Mouse (Mus musculus) cerebellum, adult 18-20 months (tissue): ENCODE data around the gene Tsc22d3.
"Not testable (repeated sequence)": the region's sequence is repeated elsewhere in the genome, so short reads cannot be mapped to it uniquely, and the experiment has no call there.

ENCODE experiments used
- DNase-seq, 2 experiments: peaks; one replicate each; pipeline ENCODE4 v3.0.0; 2021

The Tsc22d3 gene

DNA sequence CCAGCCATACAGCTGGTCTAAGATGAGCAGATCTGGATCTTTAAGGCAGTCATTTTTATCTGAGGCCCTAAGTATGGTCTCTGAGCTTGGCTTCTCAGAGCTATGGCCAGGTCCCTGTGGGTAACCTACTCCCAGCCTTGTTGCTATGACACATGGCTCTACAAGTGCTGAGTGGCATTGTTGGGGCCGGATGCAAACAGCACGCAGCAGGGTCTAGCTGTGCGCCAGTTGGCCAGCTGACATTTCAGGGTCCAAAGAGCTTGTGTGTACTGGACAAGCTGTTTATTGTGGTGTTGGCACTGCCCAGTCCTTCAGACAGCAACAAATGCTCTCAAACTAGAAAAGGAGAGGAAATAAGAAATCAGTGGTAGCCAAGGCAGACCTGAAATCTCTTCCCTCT lies 35.2 kb downstream of the Tsc22d3 start:
- DNase-seq: peak; percentile 44 to 48

DNA sequence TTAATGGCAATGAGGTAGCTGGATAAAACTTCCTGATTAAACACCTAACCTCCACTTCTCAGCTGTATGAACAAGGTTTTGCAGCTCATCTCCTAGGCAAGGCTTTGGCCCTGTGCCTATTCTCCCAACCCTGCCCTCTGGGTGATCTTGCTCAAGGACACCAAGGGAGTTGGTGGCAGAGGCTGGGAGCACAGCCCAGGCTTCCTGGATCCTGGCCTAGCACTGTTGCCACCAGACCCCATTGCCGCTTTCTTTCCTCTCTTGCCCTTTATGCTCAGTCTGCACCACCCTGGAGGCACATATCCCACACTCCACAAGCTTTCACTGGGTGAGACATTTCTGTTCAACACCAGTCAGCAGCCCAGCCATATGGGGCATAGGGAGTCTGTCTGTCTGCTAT lies 35.7 kb downstream of the Tsc22d3 start:
- DNase-seq: peak; percentile 21 to 27

DNA sequence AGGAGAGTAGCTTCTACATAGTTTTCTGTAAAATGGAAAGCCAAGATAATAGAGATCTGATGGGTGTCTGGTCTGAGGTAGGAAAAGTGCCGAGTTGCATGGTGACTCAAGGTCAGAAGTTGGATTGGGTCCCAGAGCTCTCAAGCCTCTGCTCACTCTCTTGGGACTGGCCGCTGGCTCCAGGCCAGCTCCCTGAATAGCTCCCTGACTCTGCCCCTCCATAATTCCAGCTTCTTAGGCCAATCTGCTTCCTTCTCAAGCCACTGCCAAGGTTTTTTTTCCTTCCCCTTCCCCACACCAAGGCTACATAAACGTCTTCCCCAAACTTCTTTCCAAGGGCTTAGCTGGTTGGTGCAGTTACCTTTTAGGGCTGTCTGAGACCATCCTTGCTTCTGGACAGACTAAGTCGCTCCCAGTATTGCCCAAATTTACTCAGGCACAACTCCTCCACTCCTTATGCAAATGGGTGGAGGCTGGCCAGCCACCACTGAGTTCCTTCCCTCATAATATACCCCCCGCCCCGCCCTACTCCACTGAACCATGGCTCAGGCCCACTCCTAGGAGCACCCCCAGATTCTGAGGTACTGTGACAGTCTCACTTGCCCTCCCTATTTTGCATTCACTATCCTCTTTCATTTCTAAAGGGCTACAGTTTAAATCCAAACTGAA lies 42.1 kb downstream of the Tsc22d3 start:
- DNase-seq: peak in 1 of 2 experiments; percentile 10

DNA sequence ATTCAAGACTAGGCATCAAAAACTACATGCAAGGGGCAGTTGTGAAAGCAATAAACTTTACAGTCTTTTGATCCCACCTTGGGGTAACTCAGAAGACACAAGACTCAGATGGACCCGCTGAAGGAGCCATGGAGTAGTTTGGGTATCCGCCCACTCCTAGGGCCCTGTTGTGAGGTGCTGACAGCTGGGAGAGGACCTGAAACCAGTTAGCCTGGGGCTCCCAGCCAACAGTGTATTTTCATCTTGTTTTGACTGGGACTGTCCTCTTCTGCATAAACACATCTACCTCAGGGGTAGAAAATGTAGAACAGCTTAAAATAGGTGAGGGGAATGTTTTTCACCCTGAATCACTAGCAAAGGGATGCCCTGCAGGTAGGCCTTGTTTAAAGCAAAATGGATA lies 44.5 kb downstream of the Tsc22d3 start:
- DNase-seq: no peak

GRCm38 (mm10) chrX:140555423-140555822 lies 45.0 kb downstream of the Tsc22d3 start:
- DNase-seq: no peak

GRCm38 (mm10) chrX:140547660-140548419 lies 52.6 kb downstream of the Tsc22d3 start:
- DNase-seq: no peak

- peak; percentile 70 to 76 for DNase-seq
Measured at GRCm38 (mm10) chrX:140544737-140545136, 55.7 kb downstream of the Tsc22d3 start.

DNA sequence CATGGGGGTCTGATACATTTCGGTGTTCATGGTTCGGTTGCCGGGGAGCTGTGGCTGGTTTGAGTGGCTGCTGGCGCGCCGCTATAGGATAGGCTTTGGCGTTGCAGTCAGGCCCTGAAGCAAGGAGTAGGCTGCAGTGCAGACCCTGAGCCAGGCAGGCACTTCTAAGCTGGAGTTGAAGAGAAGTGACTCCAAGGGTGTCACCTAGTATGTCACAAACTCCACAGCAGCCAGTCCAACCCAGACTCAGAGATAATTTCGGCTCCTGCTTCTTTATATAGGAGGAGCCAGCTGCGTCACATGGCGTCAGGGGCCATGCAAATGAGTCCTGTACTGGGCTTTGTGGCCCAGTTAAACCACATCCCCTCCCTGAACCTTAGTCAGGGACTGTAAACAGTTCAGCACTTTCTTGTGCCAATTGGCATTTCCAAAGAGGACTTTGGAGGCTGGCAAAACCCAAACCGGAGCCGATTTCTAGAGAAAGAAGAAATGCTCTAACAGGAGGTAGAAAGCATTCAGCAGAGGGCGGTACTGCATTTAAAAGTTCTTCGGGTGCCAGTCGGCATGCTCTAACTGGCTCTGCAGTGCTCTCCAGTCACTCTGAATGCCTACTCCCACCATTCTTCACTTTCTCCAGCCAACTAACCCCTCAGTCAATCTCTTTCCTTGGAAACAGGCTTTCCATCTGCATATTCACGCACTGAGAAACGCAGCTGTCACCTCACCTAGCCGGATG lies 57.4 kb downstream of the Tsc22d3 start:
- peak; percentile 75 to 79 for DNase-seq

DNA sequence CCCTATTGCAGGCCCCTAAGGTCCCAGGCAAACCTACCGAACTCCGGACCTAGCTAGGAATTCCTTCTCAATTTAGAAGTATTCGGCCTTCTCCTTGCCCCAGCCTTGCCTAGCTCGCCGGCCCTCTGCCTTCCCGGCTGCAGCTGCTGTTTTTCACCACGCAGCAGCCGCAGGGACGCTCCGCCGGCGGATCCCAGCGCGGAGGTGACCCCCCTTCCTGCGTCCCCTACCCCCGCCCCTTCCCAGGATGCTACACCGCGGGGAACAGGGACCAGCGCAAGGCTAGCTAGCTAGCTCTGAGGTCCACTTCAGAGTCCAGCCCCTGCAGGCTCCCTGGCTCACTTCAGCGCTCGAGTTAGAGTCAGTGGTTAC lies 58.0 kb downstream of the Tsc22d3 start:
- peak; percentile 52 to 56 for DNase-seq

DNA sequence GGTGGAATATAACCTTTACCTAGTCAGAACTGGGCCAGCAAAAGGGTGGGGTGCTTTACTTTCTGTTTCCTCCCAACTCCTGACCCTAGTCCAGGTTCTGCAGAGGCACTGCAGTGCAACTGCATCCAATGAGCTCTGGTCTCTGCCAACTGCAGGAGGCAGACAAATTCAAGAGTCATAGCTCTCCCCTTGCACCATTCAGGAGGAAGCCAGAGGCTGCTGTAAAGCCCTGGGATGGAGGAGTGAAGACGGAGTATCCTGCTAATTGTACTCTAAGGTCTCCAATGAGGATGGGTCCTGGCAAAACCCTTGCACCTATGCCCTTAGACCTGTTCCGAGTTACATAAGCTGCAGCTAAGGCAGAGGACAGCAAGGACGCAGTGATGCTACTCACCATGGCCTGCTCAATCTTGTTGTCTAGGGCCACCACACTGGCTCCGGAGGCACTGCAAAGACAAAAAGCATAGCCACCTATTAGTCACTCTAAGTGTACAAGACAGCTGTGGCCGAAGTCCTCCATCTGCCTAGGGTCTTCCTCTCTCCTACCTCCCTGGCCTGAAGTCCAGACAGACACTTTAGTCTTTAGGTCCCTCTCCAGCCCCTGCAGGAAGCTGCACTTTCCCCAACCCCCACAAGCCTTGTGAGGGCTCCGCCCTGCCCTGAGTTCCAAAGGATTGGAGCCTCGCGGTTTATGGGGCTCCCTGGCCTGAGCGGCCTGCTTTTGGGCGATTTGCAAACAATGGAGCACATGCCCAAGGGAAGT lies 58.6 kb downstream of the Tsc22d3 start:
- DNase-seq: peak; percentile 58

GRCm38 (mm10) chrX:140540500-140541114 lies 59.9 kb downstream of the Tsc22d3 start:
- DNase-seq: peak; percentile 15 to 27

DNA sequence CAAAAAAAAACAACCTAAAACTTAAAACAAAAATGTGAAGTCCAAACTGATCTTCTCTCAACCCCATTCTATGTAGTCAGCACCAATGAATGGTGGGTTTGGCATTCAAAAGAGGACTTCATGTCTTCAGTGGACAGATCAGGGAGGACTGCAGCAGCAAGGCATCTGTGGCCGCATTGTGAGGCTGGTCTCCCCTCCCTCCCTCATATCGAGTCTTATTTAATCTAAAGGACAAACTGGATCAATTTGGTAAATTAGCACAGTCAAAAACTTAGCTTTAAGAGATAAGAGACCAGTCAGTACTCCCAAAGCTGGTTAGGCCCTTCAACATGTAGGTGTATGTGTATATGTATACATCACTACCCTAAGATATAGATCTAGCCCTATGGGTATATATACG lies 60.6 kb downstream of the Tsc22d3 start:
- not testable (repeated sequence) for DNase-seq

- no peak for DNase-seq
Measured at GRCm38 (mm10) chrX:140539111-140539680, 61.3 kb downstream of the Tsc22d3 start.

DNA sequence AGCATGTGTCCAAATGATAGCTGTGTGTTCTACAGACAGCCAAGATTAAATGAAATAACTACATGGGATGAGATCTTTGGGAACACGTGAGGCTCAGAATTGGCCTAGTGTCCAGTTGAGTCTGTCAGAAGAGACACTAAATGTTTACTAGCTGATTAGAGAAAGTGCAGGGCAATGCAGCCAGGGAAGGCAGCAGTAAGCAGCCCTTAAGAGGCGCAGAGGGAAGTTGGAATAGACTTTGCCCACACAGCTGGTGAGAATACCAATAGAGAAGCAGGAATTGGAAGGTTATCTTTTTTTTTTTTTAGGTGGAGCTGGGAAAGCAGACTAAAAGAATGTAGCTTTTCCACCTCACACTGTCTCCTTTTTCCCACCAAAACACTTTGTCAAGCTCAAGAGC lies 61.8 kb downstream of the Tsc22d3 start:
- DNase-seq: no peak

DNA sequence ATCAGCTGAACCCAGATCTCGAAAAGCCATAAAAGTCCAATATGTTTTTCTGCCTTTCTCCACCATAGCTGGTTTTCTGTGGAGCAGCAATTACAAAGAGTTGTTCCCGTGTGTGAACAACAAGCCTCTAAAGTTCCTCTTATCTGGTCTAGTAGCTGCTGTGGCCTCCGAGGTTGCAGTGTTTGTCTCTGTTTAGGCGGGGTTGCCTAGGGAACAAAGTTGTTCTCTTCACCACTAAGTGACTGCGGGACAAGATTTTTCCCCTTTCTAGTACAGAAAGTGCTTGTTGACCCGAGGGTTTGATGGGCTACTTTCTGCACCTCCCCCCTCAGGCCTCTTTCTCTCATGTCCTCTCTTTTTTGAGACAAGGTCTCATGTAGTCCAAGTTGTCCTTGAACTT lies 62.8 kb downstream of the Tsc22d3 start:
- DNase-seq: no peak

DNA sequence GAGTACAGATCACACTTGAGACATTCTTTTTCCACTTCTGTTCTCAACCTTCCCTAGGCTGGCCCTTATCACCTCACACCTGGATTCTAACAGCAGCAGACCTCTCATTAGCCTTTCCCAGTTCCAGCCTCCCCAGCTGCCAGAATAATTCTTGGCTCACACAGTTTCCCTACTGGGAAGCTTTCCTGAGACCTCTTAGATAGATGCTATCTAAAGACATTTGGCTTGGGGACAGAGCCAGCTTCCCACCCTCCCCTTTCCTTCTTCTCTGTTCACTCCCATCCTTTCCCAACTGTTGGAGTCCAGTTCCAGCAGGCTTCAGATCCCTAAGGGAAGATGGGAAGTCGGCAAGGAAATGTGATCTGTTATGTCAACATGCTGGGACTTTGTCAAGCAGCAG lies 65.0 kb downstream of the Tsc22d3 start:
- no peak for DNase-seq

DNA sequence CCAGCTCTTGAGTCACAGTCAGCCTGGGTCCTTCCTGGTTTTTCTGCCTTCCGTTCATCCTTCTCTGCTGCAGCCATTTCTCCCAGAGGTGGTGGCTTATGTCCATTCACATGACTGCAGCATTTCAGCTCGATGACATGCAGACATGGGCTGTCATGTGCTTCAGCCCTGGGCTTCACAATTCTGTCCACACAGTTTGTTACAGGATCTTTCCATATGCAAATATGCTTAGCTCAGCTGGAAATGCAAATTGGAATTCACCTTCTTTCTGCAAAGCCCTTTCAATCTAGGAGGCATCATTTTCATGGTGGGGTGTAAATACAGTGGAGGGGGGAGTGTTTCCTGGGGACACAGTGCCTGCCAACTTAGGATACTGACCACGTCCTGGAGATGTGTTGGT lies 66.2 kb downstream of the Tsc22d3 start:
- DNase-seq: no peak

DNA sequence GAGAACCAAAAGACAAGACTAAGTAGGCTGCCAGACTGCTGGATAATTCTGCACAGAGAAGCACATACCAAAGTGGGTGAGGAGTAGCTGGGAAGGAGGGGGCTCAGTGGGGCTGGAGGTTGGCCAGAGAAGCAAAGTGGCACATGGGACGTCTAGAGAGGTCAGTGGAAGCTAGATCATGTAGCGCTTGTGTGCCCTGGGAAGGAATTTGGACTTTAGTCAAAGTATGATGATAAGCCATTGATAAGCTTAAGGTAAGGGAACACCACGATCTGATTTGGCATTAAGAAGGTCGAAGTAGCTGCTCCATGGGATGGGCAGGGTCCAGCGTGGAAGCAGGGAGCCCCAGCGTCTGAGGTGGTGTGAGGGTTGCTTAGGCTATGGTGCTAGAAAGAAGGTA lies 68.1 kb downstream of the Tsc22d3 start:
- no peak for DNase-seq

- no peak for DNase-seq
Measured at GRCm38 (mm10) chrX:140531356-140531755, 69.1 kb downstream of the Tsc22d3 start.

DNA sequence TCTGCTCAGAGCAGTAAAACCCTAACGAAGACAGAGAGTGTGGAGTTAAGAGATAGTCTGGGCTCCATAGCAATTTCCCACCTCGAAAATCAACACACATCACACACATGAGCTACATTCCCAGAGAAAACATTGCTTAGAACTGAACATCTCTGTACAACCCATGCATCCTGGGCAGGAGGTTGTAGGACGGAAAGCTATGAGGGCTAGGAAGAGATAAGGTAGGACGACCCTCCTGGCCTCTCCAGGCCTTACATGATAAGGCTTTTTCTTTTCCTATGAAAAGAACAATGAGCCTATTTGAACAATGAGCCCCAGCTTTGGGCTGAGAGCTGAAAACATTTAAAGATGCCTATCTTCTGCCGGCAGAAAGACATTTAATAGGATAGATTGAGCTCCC lies 69.8 kb downstream of the Tsc22d3 start:
- DNase-seq: no peak

DNA sequence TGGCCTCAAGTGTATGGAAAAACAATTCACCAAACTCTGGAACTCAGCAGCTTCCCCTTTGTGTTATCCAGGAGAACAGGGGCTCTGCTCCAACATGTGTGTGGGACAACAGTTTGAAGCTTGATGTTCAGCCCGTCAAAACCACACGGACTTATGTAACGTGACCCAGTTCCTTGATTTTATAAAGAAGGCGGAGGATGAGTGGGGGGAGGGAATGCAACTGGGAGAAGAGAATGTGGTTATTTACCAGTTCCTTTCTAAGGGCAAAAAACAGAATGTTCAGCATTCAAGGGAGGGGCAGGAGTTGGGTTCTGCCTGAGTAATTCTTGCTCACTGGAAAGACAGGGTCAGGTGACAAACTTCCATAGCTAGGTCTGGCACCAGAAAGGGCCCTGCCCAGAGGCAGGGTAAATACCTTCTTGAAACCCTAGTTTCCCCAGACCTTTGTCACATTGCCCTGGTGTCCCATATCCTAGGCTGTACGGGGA lies 71.3 kb downstream of the Tsc22d3 start:
- no peak for DNase-seq

DNA sequence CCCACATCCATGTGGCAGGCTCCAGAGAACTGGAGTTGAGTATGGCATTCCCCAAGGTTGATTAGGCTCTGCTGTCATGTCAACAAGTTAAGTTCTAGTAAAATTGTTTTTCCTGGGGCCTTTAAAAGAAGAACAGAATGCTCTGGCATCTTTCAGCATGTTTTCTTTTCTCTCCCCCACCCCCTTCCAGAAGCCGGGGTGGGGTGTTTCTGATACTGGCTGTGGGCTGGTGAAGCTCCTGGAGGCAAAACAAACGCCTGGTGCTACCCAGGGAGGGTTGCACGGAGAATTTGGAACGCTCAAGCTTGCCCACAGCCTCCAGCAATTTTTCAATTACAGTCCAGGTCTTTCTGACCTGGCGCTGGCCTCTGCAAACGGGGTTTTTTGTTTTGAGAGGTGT lies 73.2 kb downstream of the Tsc22d3 start:
- no peak for DNase-seq
